Mouse (Mus musculus): ENCODE results near the gene Igsf8.

The Igsf8 gene

DNA sequence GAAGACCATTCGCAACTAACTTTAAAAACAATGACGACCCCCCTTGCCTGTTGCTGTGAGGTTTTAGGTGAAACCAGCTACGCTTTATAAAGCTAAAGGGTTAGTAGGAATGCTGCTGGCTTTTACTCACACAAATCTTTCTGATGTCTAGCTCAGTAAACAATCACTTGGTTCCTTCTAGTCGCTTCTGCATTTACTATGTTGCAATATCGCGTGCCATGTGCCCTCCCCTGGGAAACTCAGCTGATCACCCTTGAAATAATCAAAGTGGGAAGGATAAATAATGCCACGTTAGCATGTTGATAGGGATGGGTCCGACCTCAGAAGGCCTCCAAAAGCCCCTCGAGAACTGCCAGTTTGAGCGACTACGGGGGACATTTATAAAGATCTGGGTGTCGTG is 85.9 kb downstream of the Igsf8 start:
- no peak for DNase-seq (ENCODE audit: low spot score in 2 of 2)

DNA sequence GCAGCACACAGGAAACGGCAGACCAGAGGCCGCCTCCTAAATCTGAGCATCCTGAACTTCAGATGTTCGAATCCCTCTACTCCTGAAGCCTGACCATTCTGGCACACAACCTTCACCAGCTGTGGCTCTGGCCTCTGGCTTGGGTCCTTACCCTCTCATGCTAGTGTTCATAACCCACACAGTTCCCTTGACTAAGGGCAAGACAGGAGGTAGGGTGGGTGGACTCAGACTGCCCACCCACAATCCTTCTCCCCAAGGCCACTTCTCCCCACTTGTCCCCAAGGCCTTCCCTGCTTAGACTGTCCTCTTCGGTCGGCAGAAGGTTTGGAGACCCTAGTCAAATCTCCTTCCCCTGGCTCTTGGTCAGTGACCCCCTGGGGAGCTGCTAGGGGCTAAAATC is 88.1 kb downstream of the Igsf8 start:
- no peak for DNase-seq (ENCODE audit: low spot score in 2 of 2)

DNA sequence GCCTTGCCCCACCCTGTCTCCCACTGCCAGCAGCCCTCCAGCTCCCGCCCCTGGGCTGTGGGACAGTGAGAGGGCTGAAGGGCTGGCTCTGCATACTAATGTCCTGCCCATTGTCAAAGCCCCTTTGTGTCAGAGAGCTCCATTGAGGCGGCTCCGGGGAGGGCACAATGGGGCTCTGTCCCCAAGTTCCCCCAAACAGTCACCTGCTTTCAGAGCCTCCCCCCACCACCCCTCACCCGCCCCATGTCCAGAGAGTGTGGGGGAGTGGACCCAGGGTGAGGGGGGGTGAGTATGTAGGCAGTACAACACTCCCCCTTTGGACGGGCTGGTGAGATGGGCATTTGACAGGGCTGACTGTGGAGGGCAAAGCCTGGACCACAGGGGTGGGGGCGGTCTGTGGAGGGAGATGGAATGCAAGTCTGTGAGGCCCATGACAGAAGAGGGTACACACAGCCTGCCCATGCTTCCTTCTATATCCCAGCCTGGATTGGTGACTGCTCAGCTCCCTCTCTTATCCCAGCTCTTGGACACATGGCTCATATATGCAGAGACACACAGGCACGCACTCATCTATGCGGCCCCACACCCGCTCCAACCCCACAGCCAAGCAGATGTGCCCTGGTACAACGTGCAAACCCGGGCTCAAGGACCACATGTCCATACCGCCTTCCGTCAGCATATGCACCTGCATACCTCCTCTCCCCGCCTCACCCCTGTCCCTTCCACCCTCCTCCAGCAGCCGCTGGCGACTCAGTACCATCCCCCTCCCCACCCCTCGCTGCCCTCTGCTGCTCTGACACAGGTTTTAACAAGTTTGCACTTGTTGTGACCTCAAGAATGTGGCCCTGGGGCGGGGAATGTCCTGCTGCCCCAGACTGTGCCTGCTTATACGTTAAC is 88.7 kb downstream of the Igsf8 start:
- no peak for DNase-seq (ENCODE audit: low spot score in 2 of 2)

DNA sequence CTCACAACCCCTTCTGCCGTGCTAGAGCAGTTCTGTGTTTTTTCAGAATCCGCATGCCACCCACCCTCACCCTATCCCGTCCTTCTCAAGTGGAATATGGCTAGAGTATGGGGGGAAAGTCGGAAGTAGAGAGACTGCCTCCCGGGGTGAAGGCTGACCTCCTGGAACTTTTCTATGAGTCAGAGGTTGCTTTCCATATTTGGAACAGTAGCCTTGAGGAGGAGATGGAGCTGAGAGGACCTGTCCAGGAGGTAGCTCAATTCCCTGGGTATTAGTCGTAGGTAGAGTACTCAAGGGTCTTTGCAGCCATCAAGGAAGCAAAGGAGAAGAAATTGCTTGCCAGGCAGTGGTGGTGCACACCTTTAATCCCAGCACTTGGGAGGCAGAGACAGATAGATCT is 90.6 kb downstream of the Igsf8 start:
- no peak for DNase-seq (ENCODE audit: low spot score in 2 of 2)

DNA sequence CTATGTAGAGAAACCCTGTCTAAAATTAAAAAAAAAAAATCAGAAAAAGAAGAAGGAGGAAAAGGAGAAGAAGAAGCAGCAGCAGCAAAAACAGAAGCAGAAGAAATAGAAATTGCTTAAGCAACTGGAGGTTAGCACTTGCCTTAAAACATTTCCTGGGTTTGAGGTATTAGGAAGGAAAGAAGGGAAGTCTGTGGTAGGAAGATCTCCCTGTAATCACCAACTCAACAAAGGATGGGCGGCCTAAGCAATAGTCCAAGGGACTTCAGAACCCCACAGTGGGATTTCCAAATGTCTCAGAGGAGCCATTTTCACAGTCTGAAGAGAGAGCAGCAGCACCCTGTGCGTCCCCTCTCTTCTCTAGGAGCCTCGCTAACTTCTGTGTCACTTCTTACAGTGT is 91.0 kb downstream of the Igsf8 start:
- DNase-seq (ENCODE audit: low spot score in 2 of 2): no peak

DNA sequence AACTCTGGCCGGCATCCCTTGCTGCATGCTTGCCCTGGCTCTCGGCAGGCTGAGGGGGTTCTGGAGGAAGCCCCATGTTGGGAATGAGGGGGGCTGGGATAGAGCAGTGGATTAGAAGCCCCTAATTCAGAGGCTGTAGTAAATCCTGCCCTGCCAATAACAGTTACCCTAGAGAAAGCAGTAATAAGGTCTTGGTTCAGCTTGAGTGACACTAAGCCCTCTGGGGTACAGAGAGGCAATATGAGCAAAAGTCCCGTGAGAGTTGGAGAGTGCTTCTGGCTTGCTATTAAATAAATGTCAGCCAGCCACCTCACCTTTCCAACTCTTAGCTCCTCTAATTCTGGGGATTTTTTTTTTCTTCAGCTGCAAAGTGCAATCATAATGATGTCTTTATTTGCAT is 93.9 kb downstream of the Igsf8 start:
- no peak for DNase-seq (ENCODE audit: low spot score in 2 of 2)

DNA sequence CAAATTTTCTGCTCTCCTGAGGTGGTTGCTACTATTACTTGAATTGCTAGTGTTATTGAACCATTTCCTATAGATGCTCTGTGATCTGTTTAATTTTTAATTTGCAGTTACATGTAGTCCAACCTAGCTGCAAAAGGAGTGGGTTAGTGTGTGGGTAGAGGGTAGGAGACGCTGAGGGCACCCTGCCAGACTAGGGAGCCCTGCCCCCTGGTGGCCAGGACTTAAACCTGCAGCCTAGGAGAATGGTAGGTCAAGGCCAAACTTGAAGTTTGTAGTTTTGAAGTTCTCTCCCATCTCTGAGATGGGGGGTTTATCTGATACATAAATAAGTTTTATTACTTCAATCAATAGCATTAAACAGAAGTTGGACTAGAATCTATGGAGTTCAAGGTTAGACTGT is 96.1 kb downstream of the Igsf8 start:
- peak; percentile 28 to 55 for DNase-seq (ENCODE audit: low spot score in 2 of 2)

DNA sequence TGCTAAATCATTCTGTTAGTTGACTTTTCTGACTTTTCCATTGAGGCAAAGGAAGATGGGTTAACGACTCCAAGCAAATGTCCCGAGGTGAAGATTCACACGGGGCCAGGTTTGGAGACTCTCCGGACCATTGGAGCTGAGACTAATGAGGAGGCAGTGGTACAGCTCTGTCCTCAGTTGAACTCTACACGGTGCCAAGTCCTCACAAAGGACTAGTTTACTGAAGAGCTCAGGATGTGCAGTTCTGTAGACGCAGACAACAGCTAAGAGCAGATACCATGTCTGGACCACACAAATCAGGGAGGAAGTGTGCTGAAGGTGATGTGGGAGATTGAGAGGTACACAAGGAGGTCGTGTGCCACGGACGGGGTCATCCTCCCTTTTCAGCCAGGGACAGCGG is 96.9 kb downstream of the Igsf8 start:
- no peak for DNase-seq (ENCODE audit: low spot score in 2 of 2)

DNA sequence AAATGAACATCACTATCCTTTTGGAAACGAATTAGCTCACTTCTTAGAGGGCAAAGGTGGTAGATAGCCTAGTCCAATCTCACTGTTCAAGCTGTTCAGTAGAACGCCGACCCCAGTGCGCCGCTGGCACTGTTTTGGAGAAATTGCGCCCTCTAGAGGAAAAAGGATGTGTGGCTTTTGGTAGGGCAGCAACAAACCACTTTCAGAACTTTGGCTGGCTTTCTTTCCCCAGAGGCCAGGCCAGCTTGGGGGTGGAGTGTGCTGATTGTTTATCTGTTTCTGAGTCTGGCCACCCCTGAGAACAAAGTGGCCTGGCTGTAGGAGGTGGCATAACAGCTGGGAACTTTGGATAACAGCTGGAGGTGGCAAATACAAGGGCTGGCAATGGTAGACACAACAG is 103.2 kb downstream of the Igsf8 start:
- DNase-seq (ENCODE audit: low spot score in 2 of 2): peak in 1 of 2 experiments; percentile 41

DNA sequence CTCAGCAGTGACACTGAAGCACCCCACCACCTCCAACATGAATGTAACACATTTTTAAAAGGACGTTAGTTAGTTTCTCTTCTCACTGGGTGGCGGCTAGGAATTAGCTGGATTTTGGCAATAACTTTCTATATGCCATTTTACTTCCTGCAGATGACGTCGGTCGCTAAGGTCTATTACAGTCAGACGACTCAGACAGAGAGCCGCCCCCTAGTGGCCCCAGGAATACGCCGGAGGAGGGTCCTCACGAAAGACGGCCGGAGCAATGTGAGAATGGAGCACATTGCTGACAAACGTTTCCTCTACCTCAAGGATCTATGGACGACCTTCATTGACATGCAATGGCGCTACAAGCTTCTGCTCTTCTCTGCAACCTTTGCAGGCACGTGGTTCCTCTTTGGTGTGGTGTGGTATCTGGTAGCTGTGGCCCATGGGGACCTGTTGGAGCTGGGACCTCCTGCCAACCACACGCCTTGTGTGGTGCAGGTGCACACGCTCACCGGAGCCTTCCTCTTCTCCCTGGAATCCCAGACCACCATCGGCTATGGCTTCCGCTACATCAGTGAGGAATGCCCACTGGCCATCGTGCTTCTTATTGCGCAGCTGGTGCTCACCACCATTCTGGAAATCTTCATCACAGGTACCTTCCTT is 107.5 kb downstream of the Igsf8 start:
- DNase-seq (ENCODE audit: low spot score in 2 of 2): peak; percentile 62 to 78
